Mouse (Mus musculus) CD8-positive naive resting alpha-beta T cell, adult 2 months (primary cell): ENCODE results near the gene 2300002M23Rik.

Experiments
- DNase-seq, 2 experiments: peaks; one replicate each; pipeline ENCODE4 v3.0.0; 2022; ENCODE audit warnings: low read depth in 2 of 2, low spot score in 2 of 2

The 2300002M23Rik gene

GRCm38 (mm10) chr17:35556186-35556765, 11.0 kb upstream of the 2300002M23Rik start:
- DNase-seq, result no peak

- peak; percentile 37 to 45 for DNase-seq
These were observed 10.4 kb upstream of the 2300002M23Rik start for GRCm38 (mm10) chr17:35556812-35557211.

- no peak for DNase-seq
These were observed 9.9 kb upstream of the 2300002M23Rik start for GRCm38 (mm10) chr17:35557351-35557750.

GRCm38 (mm10) chr17:35558216-35558615, 9.0 kb upstream of the 2300002M23Rik start:
- DNase-seq, result no peak

- no peak for DNase-seq
These were observed 517 bp downstream of the 2300002M23Rik start for GRCm38 (mm10) chr17:35567767-35568166.

GRCm38 (mm10) chr17:35569091-35569944, 2.1 kb downstream of the 2300002M23Rik start:
- no peak for DNase-seq

GRCm38 (mm10) chr17:35570836-35571235, 3.6 kb downstream of the 2300002M23Rik start:
- DNase-seq, result no peak

- no peak for DNase-seq
These were observed 4.2 kb downstream of the 2300002M23Rik start for GRCm38 (mm10) chr17:35571477-35571876.

- DNase-seq, result peak; percentile 85 to 90
These were observed 11.0 kb downstream of the 2300002M23Rik start for GRCm38 (mm10) chr17:35578211-35578610.

GRCm38 (mm10) chr17:35582900-35583299, 15.7 kb downstream of the 2300002M23Rik start:
- DNase-seq, result peak in 1 of 2 experiments; percentile 20

GRCm38 (mm10) chr17:35584330-35584937, 17.2 kb downstream of the 2300002M23Rik start:
- peak; percentile 66 to 73 for DNase-seq

- DNase-seq, result no peak
These were observed 20.0 kb downstream of the 2300002M23Rik start for GRCm38 (mm10) chr17:35587291-35587690.

GRCm38 (mm10) chr17:35588387-35588786, 21.1 kb downstream of the 2300002M23Rik start:
- DNase-seq, result no peak

GRCm38 (mm10) chr17:35590410-35591218, 23.4 kb downstream of the 2300002M23Rik start:
- peak; percentile 65 to 75 for DNase-seq

GRCm38 (mm10) chr17:35591219-35591578, 23.9 kb downstream of the 2300002M23Rik start:
- DNase-seq, result no peak

- DNase-seq, result no peak
These were observed 24.5 kb downstream of the 2300002M23Rik start for GRCm38 (mm10) chr17:35591731-35592130.

- no peak for DNase-seq
These were observed 24.9 kb downstream of the 2300002M23Rik start for GRCm38 (mm10) chr17:35592131-35592530.

- no peak for DNase-seq
These were observed 26.5 kb downstream of the 2300002M23Rik start for GRCm38 (mm10) chr17:35593786-35594185.

GRCm38 (mm10) chr17:35594456-35594855, 27.2 kb downstream of the 2300002M23Rik start:
- DNase-seq, result no peak

GRCm38 (mm10) chr17:35597399-35597798, 30.1 kb downstream of the 2300002M23Rik start:
- DNase-seq, result no peak

- no peak for DNase-seq
These were observed 34.0 kb downstream of the 2300002M23Rik start, which contains the start of gene Sfta2 for GRCm38 (mm10) chr17:35601249-35601648. Sfta2 (plus strand) TSS chr17:35601549.
